Mouse (Mus musculus) olfactory bulb, adult 2 months (tissue): ENCODE measurements around the gene Lpar1.

Experiments used
- CTCF ChIP-seq: fragments of 200-500 bp; IDR thresholded peaks from 2 replicates; pipeline ENCODE4 v1.5.1; 2012; ENCODE audit warnings: low read depth, mild to moderate bottlenecking, low read length, moderate library complexity; ENCODE audit not compliant: insufficient read depth
- POLR2A ChIP-seq: fragments of 200-500 bp; IDR thresholded peaks from 2 replicates; pipeline ENCODE4 v1.6.1; 2012; ENCODE audit warnings: mild to moderate bottlenecking, low read depth, low read length, moderate library complexity; ENCODE audit not compliant: insufficient read depth

DNA sequence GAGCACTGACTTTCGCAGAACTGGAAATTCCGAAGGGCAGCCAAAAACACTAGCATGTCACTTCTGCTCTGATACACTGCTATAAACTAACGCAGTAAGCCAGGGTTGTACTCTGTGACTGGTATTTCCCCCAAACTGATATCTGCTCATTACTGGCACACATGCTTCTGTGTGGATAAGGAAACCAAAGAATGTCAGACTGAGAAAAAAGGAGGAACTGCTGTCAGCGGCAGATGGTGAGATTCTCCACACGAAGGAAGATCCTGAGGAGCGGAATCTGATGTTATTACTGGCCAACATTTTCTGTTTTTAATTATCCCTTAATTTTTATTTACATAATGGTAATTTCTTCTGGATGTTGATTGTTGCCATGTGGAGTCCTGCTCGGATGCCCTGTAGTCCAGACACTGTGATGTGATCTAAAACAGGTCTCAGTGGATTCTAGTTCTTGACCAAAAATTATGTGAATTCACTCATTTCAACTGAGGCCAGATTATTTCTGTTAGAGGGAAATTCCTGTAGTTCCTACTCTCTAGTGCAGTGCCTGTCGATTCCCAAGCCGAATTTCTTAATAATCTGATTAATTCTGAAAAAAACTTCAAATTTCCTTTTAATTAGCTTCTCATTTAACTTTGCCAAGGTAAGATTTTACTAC is 130.3 kb downstream of the Lpar1 start:
- TF ChIP-seq CTCF = no peak
- TF ChIP-seq POLR2A = no peak
